Mouse (Mus musculus): ENCODE data around the gene Espl1. TPM values are rescaled to one million over a fixed set of nuclear protein-coding genes. Genes with fewer than 3 reads are reported as not detected.

Espl1 gene
- total RNA-seq (2021) = under 1 TPM; 0.74 to 0.87 TPM
- long read RNA-seq, experiment 1, partial matches to known transcripts = 1 of 1 reads
- long read RNA-seq, experiment 1, other reads (novel, unspliced or antisense) = 0 of 1 reads
- long read RNA-seq, experiment 2 = 0 reads

- peak; percentile 87 to 92 for DNase-seq
- intact Hi-C loops (cut with DNase I) = no loop called here
Measured at GRCm38 (mm10) chr15:102295633-102296367, at the start of gene Espl1. Gene Espl1 (plus strand): TSS chr15:102296266.

GRCm38 (mm10) chr15:102246866-102247251 lies 49.2 kb upstream of the Espl1 start:
- peak; percentile 91 to 96 for DNase-seq
- intact Hi-C loops (cut with DNase I) = no loop called here

- intact Hi-C loops (cut with DNase I) = loop anchor here (2.0 kb wide), 1 partner anchor 31 kb away; the partner anchor contains the start of gene Mfsd5
- peak; percentile 68 to 80 for DNase-seq
Measured at GRCm38 (mm10) chr15:102247252-102248130, 48.6 kb upstream of the Espl1 start.

GRCm38 (mm10) chr15:102248131-102248811 lies 47.8 kb upstream of the Espl1 start:
- intact Hi-C loops (cut with DNase I) = loop anchor here (2.0 kb wide), 1 partner anchor 31 kb away; the partner anchor contains the start of gene Mfsd5
- DNase-seq = no peak

- DNase-seq = no peak
- intact Hi-C loops (cut with DNase I) = loop anchor here (2.0 kb wide), 1 partner anchor 30 kb away; the partner anchor contains the start of gene Mfsd5
Measured at GRCm38 (mm10) chr15:102248812-102249191, 47.3 kb upstream of the Espl1 start.

GRCm38 (mm10) chr15:102249251-102249691 lies 46.8 kb upstream of the Espl1 start:
- intact Hi-C loops (cut with DNase I) = loop anchor here (2.0 kb wide), 1 partner anchor 30 kb away; the partner anchor contains the start of gene Mfsd5

GRCm38 (mm10) chr15:102249967-102250366 lies 46.1 kb upstream of the Espl1 start:
- DNase-seq = no peak
- intact Hi-C loops (cut with DNase I) = loop anchor here (2.0 kb wide), 1 partner anchor 29 kb away; the partner anchor contains the start of gene Mfsd5

More at GRCm38 (mm10) chr15:102249251-102249691, 46.8 kb upstream of the Espl1 start:
- DNase-seq = no peak

- intact Hi-C loops (cut with DNase I) = no loop called here
- no peak for DNase-seq
Measured at GRCm38 (mm10) chr15:102250521-102250920, 45.5 kb upstream of the Espl1 start.

GRCm38 (mm10) chr15:102255547-102256255 lies 40.4 kb upstream of the Espl1 start:
- intact Hi-C loops (cut with DNase I) = no loop called here

GRCm38 (mm10) chr15:102256431-102257201 lies 39.5 kb upstream of the Espl1 start:
- intact Hi-C loops (cut with DNase I) = no loop called here
- no peak for DNase-seq

More at GRCm38 (mm10) chr15:102255547-102256255, 40.4 kb upstream of the Espl1 start:
- no peak for DNase-seq

- intact Hi-C loops (cut with DNase I) = no loop called here
- DNase-seq = peak; percentile 40 to 61
Measured at GRCm38 (mm10) chr15:102257202-102258075, 38.6 kb upstream of the Espl1 start, which contains the start of gene Rarg. Gene Rarg (minus strand): TSS chr15:102257517.

- intact Hi-C loops (cut with DNase I) = no loop called here
- peak; percentile 52 to 64 for DNase-seq
Measured at GRCm38 (mm10) chr15:102258076-102258470, 38.0 kb upstream of the Espl1 start.

GRCm38 (mm10) chr15:102258581-102259253 lies 37.3 kb upstream of the Espl1 start:
- DNase-seq = no peak
- intact Hi-C loops (cut with DNase I) = no loop called here

GRCm38 (mm10) chr15:102262582-102262981 lies 33.5 kb upstream of the Espl1 start:
- no peak for DNase-seq
- intact Hi-C loops (cut with DNase I) = no loop called here

GRCm38 (mm10) chr15:102263037-102263436 lies 33.0 kb upstream of the Espl1 start:
- no peak for DNase-seq
- intact Hi-C loops (cut with DNase I) = no loop called here

- intact Hi-C loops (cut with DNase I) = no loop called here
- DNase-seq = no peak
Measured at GRCm38 (mm10) chr15:102265548-102265947, 30.5 kb upstream of the Espl1 start.
